Mouse (Mus musculus): ENCODE data around the gene Tnfsf14. TPM values are rescaled to one million over a fixed set of nuclear protein-coding genes. Genes with fewer than 3 reads are reported as not detected.

Tnfsf14 gene
- polyA plus RNA-seq, 1 experiment, result not detected

DNA sequence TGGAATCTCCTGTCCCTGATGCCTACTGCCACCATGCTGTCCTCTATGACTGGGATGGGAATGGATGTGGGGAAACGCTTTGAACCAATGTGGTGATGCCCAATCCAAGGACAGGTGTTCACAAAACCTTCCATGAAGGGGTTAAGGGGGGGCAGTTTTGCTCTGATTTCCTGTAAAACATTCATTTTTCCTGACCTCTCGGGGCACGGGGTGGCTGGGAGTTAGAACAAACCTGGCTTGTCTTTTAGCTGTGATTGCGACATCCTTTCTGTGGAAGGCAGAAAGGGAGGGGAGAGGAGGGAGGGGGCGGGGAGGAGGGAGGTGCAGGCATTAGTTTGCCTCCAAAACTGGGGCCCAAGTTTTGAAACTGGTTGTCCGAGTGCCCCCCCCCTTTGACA lies 36.8 kb upstream of the Tnfsf14 start:
- no peak overlapping the region for H3K4me3 ChIP-seq (ENCODE audit: control insufficient read depth, low read depth, low read length)
- H3K27ac ChIP-seq (ENCODE audit: control insufficient read depth, insufficient read depth, low read depth, low read length), result no peak overlapping the region
- H3K4me1 ChIP-seq (ENCODE audit: control insufficient read depth, insufficient read depth, low read length), result no peaks in the 10 kb centered on the region; the same call in 1 of the 2 replicates
- H3K36me3 ChIP-seq (ENCODE audit: control insufficient read depth, insufficient read depth, low read length), result no peaks in the 10 kb centered on the region
- TF ChIP-seq POLR2A (IDR thresholded peaks at IDR 0.05; ENCODE audit: control insufficient read depth, low read depth, low read length) (no peak), CTCF (IDR thresholded peaks at IDR 0.05; ENCODE audit: control insufficient read depth, insufficient read depth, insufficient replicate concordance, low read depth, low read length) (no peak)
- H3K27me3 ChIP-seq (ENCODE audit: control insufficient read depth, insufficient read depth, low read length), result no peaks in the 10 kb centered on the region

DNA sequence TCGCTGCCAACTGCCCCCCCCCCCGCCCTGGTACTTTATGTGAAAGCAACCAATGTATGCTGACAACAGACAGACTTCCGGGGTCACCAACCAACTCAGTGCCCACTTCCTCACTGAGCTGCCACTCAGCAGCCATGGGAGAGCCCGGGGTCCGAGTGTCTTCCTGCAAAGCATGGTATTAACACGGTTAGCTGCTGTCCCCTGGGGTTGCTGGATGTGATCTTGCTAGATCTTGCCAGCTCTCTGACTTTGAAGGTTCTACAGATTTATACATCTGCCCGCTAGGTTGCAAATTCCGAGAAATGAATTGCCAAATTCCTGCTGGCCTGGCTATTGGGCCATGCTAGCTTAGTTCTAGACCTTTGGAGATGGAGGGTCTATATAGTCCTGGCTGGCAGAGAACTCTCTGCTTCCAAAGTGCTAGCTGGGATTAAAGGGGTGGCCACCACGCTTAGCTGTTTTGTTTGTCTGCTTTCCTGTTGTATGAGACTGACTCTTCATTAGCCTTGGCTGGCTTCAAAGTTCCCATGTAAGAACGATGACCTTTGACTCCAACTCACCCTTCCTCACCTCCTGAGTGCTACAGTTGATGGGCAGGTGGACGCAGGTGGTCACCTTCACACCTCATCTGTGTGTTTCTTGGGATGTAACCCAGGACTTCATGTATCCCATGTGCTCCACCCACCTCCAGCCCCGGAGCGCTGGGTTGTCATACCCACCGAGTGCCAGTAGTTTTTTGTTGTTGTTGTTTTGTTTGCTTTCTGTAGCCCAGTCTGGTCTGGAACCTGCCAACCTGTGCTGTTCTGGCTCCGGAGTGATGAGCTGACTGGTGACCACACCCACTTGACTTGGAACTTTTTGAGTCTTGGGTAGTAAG lies 36.1 kb upstream of the Tnfsf14 start:
- Histone ChIP-seq H3K4me3 (ENCODE audit: control insufficient read depth, low read depth, low read length) (no peak overlapping the region), H3K36me3 (ENCODE audit: control insufficient read depth, insufficient read depth, low read length) (no peaks in the 10 kb centered on the region)
- no peak for TF ChIP-seq POLR2A (IDR thresholded peaks at IDR 0.05; ENCODE audit: control insufficient read depth, low read depth, low read length)
- no peak for TF ChIP-seq CTCF (IDR thresholded peaks at IDR 0.05; ENCODE audit: control insufficient read depth, insufficient read depth, insufficient replicate concordance, low read depth, low read length)

DNA sequence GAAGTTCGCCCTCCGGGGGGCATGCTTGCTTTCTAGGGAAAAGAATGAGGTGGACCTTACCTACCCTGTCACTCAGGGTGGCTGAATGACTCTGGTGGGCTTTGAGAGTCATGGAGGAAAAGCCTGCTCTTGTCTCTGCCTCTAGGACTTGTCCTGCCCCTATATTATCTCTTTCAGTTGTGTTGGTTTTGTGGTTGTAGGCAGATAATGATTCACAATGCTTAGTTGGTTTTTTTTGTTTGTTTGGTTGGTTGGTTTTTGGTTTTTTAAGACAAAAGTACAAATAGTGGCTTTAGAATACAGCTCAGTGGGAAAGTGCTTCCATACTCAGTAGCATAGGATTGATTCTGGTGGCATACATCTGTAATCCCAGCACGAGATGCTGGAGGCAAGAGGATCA lies 34.9 kb upstream of the Tnfsf14 start:
- no peaks in the 10 kb centered on the region for H3K27me3 ChIP-seq (ENCODE audit: control insufficient read depth, insufficient read depth, low read length)
- H3K4me3 ChIP-seq (ENCODE audit: control insufficient read depth, low read depth, low read length), result no peak overlapping the region
- H3K27ac ChIP-seq (ENCODE audit: control insufficient read depth, insufficient read depth, low read depth, low read length), result no peak overlapping the region
- no peaks in the 10 kb centered on the region for H3K36me3 ChIP-seq (ENCODE audit: control insufficient read depth, insufficient read depth, low read length)
- peaks cover 9% of the 10 kb centered on the region for H3K4me1 ChIP-seq (ENCODE audit: control insufficient read depth, insufficient read depth, low read length)
- TF ChIP-seq CTCF (IDR thresholded peaks at IDR 0.05; ENCODE audit: control insufficient read depth, insufficient read depth, insufficient replicate concordance, low read depth, low read length) (no peak), POLR2A (IDR thresholded peaks at IDR 0.05; ENCODE audit: control insufficient read depth, low read depth, low read length) (no peak)

More for the DNA sequence above, 36.1 kb upstream of the Tnfsf14 start:
- Histone ChIP-seq H3K27ac (ENCODE audit: control insufficient read depth, insufficient read depth, low read depth, low read length) (no peak overlapping the region), H3K27me3 (ENCODE audit: control insufficient read depth, insufficient read depth, low read length) (no peaks in the 10 kb centered on the region), H3K4me1 (ENCODE audit: control insufficient read depth, insufficient read depth, low read length) (no peaks in the 10 kb centered on the region; the same call in 1 of the 2 replicates)

DNA sequence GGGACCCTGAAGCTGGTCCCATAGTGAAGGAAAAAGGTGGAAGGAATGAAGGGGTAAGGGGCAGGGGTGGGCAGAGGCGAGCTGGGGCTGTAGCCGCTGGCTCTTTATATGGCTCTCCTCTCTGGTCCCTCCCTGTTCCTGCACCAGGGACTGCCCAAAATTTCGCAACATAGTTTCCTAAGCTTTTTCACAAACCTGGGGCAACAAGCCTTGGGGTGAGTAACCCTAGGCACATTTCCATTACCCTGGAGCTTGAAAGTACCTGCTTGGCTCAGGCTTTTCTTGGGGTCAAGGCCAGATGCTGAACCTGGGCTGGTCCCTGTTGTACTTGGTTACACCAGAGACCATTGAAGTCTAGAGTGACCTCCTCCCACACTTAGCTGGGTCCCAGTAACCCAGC lies 34.0 kb upstream of the Tnfsf14 start, which contains the start of gene C3:
TSS of gene C3 (minus strand) at position 123 of the 400 bp plus-strand sequence.
- H3K4me3 ChIP-seq (ENCODE audit: control insufficient read depth, low read depth, low read length), result no peak within 1 kb of the TSS
- TF ChIP-seq POLR2A (IDR thresholded peaks at IDR 0.05; ENCODE audit: control insufficient read depth, low read depth, low read length), result no peak
- TF ChIP-seq CTCF (IDR thresholded peaks at IDR 0.05; ENCODE audit: control insufficient read depth, insufficient read depth, insufficient replicate concordance, low read depth, low read length), result no peak
- no peaks in the 10 kb centered on the region for H3K36me3 ChIP-seq (ENCODE audit: control insufficient read depth, insufficient read depth, low read length)
- no peaks in the 10 kb centered on the region for H3K27me3 ChIP-seq (ENCODE audit: control insufficient read depth, insufficient read depth, low read length)
- H3K27ac ChIP-seq (ENCODE audit: control insufficient read depth, insufficient read depth, low read depth, low read length), result no peak within 1 kb of the TSS
- peaks cover 9% of the 10 kb centered on the region for H3K4me1 ChIP-seq (ENCODE audit: control insufficient read depth, insufficient read depth, low read length)

DNA sequence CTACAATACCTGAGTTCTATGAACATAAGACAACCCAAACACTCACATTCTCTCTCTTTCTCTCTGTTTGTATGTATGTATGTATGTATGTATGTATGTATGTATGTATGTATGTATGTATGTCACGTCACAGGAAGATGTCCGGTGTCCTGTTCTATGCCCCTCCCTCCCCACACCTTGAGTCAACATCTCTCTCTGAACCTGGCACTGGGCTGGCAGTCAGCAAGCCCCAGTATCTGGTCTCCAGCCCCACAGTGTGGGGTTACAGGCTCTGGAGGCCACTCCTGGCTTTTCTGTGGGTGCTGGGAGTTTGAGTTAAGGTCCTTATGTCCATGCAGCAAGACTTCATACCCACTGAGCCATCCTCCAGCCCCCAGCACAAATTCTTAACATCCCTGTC lies 33.5 kb upstream of the Tnfsf14 start:
- TF ChIP-seq CTCF (IDR thresholded peaks at IDR 0.05; ENCODE audit: control insufficient read depth, insufficient read depth, insufficient replicate concordance, low read depth, low read length) (no peak), POLR2A (IDR thresholded peaks at IDR 0.05; ENCODE audit: control insufficient read depth, low read depth, low read length) (no peak)
- H3K4me3 ChIP-seq (ENCODE audit: control insufficient read depth, low read depth, low read length), result no peak overlapping the region
- no peaks in the 10 kb centered on the region for H3K36me3 ChIP-seq (ENCODE audit: control insufficient read depth, insufficient read depth, low read length)
- no peak overlapping the region for H3K27ac ChIP-seq (ENCODE audit: control insufficient read depth, insufficient read depth, low read depth, low read length)
- H3K27me3 ChIP-seq (ENCODE audit: control insufficient read depth, insufficient read depth, low read length), result no peaks in the 10 kb centered on the region
- peaks cover 9% of the 10 kb centered on the region for H3K4me1 ChIP-seq (ENCODE audit: control insufficient read depth, insufficient read depth, low read length)

DNA sequence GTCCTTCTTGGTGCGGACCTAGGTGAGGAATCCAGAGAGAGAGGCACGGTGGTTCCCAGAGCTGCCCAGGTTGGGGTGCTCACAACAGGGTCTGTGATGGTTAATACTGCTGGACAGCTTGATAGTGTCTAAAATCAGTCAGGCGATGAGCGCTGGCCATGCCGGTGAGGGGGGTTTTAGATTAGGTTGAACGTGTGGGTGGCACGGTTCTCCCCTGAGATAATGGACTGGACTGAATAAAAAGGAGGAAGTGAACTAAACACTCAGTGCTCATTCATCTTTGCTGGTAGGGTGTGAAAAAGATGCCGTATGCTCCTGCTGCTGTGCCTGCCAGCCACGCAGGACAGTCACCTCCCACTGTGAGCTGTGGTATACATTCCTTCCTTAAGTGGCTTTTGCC lies 29.3 kb upstream of the Tnfsf14 start:
- Histone ChIP-seq H3K27me3 (ENCODE audit: control insufficient read depth, insufficient read depth, low read length) (no peaks in the 10 kb centered on the region), H3K27ac (ENCODE audit: control insufficient read depth, insufficient read depth, low read depth, low read length) (no peak overlapping the region), H3K4me3 (ENCODE audit: control insufficient read depth, low read depth, low read length) (no peak overlapping the region), H3K4me1 (ENCODE audit: control insufficient read depth, insufficient read depth, low read length) (peaks cover 9% of the 10 kb centered on the region), H3K36me3 (ENCODE audit: control insufficient read depth, insufficient read depth, low read length) (no peaks in the 10 kb centered on the region)
- TF ChIP-seq POLR2A (IDR thresholded peaks at IDR 0.05; ENCODE audit: control insufficient read depth, low read depth, low read length) (no peak), CTCF (IDR thresholded peaks at IDR 0.05; ENCODE audit: control insufficient read depth, insufficient read depth, insufficient replicate concordance, low read depth, low read length) (no peak)

DNA sequence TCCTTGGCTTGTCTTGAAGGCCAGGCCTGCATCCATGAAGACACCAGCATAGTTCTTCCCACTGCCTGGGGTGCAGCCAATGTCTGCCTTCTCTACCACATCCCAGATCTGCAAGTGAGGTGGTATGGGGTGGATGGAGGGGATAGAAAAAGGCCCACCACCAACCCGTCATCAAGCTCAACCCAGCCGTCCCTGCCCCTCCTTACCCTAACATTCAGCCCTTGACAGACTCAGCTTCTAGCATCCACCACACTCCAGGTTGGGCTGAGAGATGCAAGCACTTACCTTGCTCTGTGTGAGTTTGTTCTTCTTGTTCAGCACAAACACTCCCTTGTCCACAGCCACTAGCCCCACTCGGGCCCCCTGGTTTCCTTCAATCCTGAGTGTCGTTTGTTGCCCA lies 27.9 kb upstream of the Tnfsf14 start:
- H3K27me3 ChIP-seq (ENCODE audit: control insufficient read depth, insufficient read depth, low read length), result no peaks in the 10 kb centered on the region
- H3K36me3 ChIP-seq (ENCODE audit: control insufficient read depth, insufficient read depth, low read length), result no peaks in the 10 kb centered on the region
- H3K27ac ChIP-seq (ENCODE audit: control insufficient read depth, insufficient read depth, low read depth, low read length), result no peak overlapping the region
- TF ChIP-seq CTCF (IDR thresholded peaks at IDR 0.05; ENCODE audit: control insufficient read depth, insufficient read depth, insufficient replicate concordance, low read depth, low read length), result no peak
- TF ChIP-seq POLR2A (IDR thresholded peaks at IDR 0.05; ENCODE audit: control insufficient read depth, low read depth, low read length), result no peak
- H3K4me3 ChIP-seq (ENCODE audit: control insufficient read depth, low read depth, low read length), result no peak overlapping the region
- H3K4me1 ChIP-seq (ENCODE audit: control insufficient read depth, insufficient read depth, low read length), result peaks cover 9% of the 10 kb centered on the region
